Mouse (Mus musculus) T-helper 1 cell (primary cell): ENCODE results near the gene Gm20532.

ENCODE experiments used
- in situ Hi-C: fragments of 300-600 bp; cut with MboI, MseI; formaldehyde crosslinking; loops from one replicate; pipeline ENCODE4 v1.15.1; 2025; ENCODE audit warnings: high pct_unique_total_duplicates

Gm20532 gene

DNA sequence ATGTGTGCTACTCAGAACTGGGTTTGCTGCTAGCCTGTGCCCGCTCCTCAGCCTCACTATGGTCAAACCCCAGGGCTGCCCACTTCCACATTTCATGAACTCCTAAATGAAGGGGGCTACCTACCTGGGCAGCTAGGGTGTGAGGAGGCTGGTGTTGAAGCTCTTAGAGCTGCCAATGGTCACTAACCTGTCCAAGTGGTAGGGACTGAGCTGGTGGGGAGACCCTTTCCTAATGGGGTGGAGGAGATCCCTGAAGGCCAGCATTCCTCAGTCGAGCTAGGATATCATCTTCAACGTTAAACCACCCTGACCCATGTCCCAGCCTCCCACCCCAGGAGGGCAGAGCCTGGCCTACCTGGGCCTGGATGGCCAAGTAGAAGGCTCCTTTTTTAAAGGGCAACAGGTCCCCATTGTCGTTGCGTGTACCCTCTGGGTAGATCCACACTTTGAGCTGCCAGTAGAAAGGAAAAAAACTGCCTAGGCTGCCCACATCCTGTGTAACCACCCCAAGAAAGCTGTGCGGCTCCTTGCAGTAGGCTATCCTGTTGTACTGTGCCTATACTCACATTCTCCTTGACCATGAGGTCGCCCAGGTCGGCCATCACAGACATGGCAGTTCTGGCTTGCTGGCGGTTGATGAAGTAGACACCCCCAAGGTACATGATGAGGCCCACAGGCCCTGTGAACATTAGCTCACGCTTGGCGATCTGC, 9.4 kb downstream of the Gm20532 start:
- in situ Hi-C loops, result no loop called here

DNA sequence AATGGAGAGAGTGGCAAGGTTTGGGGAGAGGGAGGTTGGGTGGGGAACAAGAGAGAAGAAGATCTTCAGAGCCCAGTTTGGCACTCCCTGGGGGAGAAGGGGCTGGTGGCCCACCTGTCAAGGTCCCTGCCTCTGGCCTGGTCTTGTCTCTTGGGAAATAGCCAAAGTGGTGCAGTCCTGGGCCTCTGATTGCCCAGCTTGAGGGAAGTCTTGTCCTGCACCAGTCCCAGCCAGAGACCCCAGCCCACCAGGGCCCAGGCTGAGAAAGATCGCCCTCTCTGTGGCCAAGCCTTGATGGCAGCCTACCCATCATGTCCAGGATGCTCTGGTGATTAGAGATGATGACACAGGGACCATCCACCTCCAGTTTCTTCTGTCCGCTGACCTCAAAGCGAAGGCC, 10.5 kb downstream of the Gm20532 start:
- in situ Hi-C loops, result no loop called here

DNA sequence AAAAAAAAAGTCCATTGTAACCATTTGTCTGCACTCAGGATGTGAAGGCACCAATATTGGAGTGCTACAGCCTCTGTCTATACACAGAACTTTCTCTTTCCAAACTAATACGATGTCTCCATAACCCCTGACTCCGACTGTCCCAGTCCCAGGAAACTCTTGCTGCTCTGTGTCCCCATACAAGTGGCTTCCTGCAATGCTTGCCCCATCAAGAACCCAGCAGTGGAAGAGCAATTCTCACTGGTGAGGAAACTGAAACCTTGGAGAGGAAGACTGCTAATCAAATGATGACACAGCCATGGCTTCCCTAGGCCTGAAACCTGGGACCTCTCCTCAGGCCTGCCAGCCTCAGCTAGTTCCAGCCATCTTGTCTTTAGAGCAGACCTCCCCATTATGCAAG, 11.4 kb downstream of the Gm20532 start:
- in situ Hi-C loops, result no loop called here

DNA sequence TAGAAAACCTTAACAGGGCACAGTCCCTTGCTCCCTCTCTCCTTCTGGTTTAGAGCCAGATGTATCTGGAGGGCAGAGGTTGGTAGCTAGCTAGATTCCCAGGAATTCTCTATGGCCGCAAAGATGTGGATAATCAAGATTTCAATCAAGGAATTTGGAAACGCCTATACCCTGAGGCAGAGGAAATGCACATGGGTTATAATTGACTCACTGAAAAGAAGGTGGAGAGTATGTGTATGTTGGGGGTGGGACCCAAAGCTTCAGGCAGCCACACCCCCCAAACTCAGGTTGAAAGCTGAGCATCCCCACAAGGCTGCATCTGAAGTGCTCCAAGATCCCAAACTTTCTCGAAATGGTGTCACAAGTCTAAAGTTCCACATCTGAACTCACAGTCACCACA, 12.0 kb downstream of the Gm20532 start:
- in situ Hi-C loops, result no loop called here

DNA sequence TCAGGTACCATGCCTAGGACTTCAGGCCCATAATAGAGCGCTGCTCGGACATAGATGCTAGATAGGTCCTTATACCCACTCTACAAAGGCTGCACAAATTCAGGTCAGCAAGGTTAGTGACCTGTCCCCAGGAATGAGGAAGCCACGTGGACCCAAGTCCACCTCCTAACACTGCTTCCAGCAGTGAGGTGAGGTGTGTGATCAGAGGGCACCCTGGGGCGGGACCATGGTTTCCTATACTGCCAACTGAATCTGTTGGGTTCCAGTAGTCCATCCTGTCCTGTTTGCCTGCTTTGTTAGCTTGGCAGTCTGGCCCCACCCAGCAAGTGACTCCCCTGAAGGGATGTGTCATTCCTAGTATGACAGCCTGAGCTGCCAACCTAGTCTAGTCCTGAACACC, 13.5 kb downstream of the Gm20532 start:
- in situ Hi-C loops, result no loop called here

DNA sequence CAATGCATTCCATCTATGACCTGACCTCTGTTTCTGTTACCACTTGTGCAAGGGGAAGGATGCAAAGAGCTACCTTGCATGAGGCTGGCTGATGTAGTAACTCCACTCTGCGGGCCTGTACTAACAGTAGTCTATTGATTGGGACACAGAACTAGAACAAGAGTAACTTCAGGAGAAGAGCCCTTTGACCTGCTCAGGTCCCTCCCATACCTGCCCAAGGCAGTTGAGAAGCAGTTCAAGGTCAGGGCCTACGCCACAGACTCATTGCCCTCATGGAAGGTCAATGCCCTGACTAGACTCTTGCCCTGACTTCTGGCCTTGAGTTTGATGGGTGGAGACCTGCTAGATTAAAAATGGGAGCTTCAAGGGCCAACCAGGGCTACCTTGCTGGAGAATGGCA, 14.2 kb downstream of the Gm20532 start:
- in situ Hi-C loops, result no loop called here

DNA sequence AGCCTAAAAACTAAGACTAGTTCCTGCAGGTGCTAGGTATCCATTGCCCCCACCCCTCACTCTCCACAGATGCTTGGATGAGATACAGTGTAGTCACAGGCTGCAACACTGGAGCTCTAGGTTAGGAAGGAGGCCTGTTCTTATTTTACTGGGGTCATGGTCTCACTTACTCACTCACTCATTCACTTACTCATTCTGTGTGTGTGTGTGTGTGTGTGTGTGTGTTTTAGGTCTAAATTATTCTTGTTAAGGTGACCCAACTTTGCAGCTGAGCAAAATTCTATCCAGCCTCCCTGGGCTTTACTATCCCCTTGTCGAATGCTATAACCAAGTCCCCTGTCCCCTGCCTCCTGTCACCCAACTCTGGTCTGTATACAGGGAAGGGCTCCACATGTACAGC, 15.2 kb downstream of the Gm20532 start:
- in situ Hi-C loops, result no loop called here

DNA sequence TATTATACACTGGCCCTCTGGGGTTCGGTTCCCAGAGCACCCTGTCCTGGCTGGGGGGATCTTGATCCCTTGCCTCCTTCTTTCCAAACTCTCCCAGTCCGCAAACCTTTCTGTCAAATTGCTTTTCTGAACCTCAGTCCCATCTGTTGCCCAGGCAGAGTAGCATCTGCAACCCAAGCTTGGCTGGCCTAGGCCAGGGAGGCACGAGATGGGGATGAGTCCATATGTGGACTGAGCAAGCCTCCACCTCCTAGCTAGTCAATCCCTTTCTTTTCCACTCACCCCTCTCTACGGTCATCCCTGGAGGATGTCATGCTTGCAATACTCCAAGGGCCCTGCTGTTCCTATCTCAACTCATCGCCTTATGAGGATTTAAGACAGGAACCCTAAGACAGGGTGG, 16.2 kb downstream of the Gm20532 start:
- in situ Hi-C loops, result no loop called here

DNA sequence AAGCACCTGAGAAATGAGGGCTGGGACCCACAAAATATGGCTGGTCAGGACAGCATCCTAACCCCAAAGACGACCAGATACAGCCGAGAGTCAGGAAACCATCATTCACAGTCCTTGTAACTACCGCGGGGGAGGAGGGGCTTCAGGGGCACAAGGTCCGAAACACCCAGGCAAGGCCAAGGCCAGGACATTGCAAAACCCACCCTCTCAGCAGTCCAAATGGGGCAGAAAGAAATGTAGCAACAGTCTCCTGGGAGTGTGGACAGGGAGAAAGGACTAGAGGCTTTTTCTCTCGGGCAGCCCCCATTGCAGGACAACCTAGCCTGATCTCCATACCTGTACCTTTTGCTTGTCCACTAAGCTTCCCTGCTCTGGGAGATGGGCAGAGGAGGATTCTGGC, 16.7 kb downstream of the Gm20532 start:
- in situ Hi-C loops, result no loop called here

DNA sequence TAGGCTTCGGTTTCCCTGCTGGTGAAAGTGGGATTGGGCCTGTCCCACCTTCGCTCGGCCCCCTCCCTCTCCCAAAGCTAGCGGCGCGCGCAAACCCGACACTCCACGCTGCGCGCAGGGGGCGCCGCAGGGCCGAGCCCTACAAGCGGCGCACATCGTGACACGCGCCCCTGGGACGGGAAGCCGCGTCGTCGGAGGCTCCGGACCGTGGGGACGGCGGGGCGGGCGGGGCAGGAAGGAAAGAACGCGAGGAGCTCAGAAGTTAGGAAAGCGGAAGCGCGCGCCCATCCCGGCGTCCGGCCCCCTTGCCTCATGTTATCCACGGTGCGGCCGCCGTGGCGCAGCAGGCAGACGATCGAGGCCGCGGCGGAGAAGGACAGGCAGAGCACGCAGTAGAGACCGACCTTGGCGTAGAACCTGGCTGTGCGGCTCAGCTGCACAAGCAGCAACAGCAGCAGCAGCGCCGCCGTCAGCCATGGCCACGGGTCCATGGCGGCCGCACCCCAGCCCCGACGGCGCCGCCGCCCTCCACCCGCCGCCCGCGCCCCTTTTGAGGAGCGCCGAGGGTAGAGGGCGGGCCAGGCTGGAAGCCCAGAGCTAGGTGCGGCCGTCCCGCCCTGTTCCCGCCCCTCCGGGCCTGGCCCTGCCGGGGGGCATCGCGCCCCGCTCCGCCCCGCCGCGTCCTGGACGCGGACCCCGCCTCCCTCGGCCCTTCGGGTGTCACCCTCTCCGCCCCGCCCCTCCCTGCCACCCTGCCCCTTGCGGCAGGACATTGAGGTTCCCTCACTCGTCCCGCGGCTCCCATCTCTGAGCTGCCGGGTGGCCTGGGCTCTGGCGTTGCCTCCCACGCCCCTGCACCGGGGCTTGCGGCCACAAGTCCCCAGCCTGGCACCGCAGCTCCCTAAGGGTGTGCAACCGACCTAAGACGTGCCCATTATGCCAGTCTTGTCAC, 17.6 kb downstream of the Gm20532 start, which contains the start of gene Agpat2:
TSS of gene Agpat2 (minus strand) at position 698 of the 952 bp plus-strand sequence.
- in situ Hi-C loops, result no loop called here

DNA sequence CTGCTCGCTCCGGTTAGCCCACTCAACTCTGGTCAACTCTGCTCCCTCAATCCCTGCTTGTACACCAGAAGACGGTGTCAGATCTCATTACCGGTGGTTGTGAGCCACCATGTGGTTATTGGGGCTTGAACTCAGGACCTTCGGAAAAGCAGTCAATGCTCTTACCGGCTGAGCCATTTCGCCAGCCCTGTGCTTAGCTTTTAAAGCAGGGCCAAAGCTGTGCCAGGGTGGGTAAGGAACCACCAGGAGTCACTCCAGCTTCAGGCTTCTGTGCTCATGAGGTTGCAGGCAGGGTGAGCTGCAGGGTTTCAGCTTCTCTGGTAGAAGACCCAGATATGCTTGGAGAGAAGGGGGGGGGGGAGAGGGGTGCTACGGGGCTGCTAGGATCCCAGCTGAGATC, 18.9 kb downstream of the Gm20532 start:
- in situ Hi-C loops, result no loop called here

DNA sequence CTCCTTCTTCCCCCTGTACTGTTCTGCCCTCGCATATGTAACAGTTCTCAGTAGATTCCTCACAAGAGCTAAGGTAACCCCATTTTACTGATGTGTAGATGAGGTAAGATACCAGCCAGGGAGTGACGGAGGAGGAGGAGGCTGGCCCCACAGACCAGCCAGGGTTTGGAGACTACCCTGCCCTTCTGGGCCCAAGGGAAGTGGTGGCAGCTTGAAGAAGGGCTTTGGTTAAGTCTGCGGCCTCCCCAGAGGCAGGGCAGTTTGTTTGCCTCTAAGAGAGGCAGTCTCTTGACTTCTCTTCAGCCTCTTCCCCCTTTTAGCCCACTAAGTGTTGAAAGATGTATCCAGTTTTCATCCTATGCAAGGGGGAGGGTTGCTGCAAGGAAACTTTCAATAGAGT, 20.1 kb downstream of the Gm20532 start:
- in situ Hi-C loops, result no loop called here

DNA sequence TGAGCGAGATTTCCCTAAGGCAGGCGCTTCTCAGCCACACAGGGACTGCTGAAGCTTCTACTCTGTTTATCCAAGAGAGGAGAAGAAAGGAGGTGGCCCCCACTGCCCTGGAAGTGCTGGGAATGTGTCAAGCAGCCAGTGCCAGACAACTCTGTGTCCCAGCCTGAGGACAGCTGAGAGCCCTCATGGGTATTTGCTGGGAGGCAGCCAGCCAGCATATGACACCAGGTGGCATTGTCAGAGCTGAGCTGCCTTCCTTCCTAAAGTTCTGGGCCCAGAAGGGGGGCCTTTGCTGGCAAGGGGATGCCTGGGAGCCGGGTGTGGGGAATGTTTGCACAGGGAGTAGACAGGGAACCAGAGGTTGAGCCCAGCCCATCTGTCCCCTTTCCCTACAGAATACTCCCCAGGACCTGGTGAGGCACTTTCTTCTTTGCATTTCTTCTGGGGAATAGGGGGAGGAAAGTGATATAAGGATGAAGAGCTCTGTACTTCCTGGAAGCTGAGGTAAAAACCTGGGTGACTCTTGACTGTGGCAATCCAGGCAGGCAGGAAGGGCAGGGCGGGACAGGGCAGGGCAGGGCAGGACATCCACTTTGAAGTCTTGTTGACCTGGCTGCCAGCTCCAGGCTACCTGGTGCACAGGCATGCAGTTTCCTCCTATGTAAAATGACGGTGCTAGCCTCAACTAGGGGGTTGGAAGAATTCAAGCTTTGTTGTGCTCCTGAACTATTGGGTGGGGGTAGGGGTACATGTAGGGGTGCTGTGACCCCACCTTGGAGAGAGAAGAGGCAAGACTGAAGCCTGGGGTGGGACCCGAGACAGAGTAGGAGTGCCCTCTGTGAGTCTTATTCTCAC, 20.8 kb downstream of the Gm20532 start:
- in situ Hi-C loops, result no loop called here

DNA sequence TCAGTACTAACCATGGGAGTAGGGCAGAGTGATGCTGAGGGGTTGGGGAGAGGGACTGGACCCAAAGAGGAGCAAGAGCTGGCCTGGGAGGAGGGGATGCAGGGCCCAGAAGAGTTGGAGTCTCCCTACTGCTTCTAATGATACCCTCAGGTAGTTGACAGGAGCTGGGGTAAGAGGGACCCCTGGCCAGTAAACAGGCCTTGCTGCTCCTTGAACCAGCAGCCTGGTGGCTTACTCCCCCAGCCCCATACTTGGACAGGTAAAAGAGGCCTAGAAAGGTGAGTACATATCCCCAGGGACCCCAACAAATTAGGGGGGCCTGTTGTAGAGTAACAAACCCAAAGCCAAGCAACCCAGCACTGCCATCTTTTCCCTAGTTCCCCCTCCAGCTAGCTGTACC, 22.3 kb downstream of the Gm20532 start:
- in situ Hi-C loops, result no loop called here

DNA sequence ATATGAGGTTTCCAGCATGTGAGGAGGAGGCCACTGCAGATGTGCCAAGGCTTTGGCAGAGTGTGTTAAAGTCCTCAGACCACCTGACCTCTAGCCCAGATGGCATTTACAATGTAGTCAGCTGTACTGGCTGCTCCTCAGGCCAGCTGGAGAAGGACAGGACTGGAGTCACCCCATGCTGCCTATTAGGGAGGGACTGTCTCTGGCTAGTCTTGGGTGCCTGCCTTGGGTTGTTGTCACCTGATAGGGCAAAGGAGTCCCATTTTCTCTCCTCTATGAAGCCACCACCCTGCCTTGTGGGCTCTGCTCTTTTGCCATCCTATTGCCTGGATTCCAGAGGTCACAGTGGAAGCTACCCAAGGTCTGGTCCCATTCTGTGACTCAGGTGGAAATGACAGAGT, 22.8 kb downstream of the Gm20532 start:
- in situ Hi-C loops, result no loop called here

DNA sequence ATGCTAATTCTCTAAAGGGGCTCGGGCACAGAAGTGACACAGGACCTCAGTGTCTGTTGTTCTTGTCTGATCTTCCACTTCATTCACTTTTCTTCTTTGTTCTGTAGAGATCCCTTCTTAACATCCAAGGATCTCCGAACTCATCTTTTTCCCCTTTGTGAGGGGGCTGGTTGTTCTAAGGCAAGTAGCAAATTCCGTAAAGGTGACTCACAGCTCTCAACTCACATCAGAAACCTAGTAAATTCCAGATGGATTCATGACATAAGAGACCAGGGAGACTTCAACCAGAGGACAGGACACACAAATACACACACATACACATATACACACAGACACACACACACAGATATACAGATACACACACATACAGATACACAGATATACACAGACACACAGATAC, 24.1 kb downstream of the Gm20532 start:
- in situ Hi-C loops, result no loop called here

DNA sequence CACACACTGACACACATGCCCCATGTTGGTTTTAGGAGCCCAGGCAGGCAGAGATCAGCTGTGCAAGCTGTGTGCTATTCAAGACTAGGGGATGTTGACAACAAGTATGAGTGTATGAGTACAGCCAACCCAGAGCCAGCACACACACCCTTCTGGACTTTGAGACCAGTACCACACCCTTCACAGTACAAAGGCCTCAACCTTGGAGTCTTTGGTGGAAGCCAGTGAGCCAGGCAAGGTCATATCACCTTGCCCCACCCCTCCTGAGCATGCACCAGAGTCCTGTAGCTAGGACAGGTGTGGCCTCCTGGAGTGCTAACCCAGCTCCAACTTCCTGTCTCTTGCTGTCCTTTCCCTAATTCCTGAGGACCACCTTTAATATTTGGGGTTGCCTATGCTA, 24.6 kb downstream of the Gm20532 start:
- in situ Hi-C loops, result no loop called here

DNA sequence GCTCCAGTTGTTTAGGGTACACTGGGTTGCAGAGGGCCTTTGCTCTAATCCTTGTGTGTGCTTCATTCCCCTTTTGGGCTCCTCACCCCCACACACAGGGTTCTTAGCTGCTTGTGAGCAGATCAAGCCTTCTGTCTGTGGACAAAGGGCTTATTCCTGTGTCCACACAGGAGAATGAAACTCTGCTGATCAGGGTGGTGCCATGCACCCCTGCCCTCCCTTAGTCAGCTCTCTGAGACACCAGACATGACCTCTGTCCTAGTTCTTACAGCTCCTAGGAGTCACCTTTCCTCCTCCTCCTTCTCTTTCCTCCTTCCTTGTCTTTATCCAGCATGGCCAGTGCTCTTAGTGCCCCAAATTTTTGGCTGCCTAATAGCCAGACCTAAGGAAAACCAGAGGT, 25.5 kb downstream of the Gm20532 start:
- in situ Hi-C loops, result no loop called here

DNA sequence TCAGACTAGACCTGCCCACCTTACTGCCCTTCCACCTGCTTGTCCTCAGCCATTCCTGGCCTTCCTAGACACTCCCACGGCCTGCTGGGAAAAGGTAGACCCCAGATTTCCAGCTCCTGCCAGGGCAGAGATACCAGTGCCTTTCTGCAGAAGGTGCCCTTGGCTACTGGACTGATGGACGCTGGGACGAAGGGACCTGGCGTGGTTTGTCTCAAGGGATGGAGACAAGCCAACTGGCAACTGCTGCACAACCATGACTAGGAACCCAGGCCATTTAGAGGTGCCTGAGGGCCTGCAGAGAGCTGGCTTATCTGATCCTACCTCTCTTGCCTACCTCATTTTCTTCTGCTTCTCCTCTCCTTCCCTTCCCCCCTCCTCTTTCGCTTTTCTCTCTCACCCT, 28.5 kb downstream of the Gm20532 start:
- in situ Hi-C loops, result no loop called here

DNA sequence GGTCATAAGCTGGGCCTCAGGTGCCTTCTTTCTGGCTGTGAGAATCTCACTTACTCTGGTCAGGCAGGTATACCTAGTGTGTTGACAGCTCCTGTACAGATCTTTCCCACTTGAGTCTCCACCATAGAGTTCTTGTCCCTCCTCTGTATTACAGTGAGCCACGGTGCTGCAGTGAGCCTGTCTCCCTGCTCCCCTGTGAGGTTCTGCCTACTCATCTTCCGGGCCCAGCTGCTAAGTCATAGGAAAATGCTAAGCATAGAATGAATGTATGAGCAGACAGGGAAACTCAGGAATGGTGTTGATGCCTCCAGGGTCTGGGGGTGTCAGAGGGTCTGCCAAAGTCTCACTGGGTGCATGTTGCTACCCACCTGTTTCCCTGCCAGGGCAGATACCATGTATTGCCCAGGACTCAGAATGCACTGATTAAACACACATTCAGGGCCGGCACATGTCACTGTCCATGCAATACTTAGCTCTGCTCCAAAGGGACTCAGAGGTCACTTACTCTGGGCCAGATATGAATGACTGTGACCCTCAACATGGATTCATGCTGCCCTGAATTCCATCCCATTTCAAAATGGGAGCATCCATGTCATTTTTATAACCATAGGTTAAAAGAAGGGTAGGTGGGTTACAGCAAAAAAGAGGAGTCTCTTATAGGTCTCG, 29.2 kb downstream of the Gm20532 start:
- in situ Hi-C loops, result no loop called here

DNA sequence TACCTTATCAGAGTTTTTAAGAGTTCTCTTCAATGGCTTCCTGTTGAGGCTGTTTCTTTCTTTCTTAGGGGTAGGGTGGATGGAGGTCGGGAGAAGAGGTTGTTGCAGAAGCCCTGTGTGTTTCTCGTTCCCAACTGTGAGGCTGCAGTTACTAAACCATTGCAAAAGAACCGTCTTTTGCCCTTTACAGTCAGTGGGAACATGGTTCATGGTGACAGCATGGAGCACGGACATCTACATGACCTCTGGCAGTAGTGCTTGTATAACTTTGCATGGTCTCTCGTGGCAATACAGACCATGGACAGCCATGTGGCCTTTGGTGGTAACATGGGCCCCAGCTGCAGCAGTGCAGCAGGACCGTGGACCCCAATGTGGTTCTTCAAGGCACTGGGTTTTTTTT, 30.9 kb downstream of the Gm20532 start:
- in situ Hi-C loops, result no loop called here

DNA sequence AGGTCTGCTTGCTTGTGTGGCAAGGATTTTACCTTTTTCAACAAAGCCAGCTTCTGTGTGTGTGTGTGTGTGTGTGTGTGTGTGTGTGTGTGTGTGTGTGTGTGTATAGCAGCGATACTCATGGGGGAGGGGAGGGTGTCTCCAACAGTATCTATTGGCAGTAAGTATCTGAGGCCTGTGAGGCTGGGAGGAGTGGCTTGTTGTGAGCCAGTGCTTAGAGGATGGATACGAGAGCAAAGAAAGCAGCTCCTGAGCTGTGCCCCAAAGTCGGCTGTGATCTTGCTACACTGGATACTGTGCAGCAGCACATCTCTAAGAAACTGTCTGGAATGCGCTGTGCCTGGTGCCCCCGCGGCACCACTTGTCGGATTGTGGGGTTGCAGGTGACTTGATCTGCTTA, 31.5 kb downstream of the Gm20532 start:
- in situ Hi-C loops, result no loop called here
